Mouse (Mus musculus) embryonic facial prominence, embryonic 10.5 days (tissue): ENCODE data around the gene Cdh23. TPM values are rescaled to one million over a fixed set of nuclear protein-coding genes. Genes with fewer than 3 reads are reported as not detected.
"Not testable (repeated sequence)": the region's sequence is repeated elsewhere in the genome, so short reads cannot be mapped to it uniquely, and the experiment has no call there.

Source experiments
- DNase-seq: peaks from one replicate; pipeline ENCODE4 v3.0.0-alpha.2; 2017; ENCODE audit warnings: low spot score
- H3K27ac ChIP-seq: fragments of 300-500 bp; sonication (generic); replicated peaks from 2 replicates; pipeline ENCODE4 v1.5.1; 2016; ENCODE audit warnings: mild to moderate bottlenecking
- H3K27me3 ChIP-seq: fragments of 300-500 bp; sonication (generic); replicated peaks from 2 replicates; pipeline ENCODE4 v1.6.1; 2016; ENCODE audit warnings: low read depth, mild to moderate bottlenecking; ENCODE audit not compliant: poor library complexity, severe bottlenecking
- H3K36me3 ChIP-seq: fragments of 300-500 bp; sonication (generic); replicated peaks from 2 replicates; pipeline ENCODE4 v1.6.1; 2016; ENCODE audit warnings: mild to moderate bottlenecking, moderate library complexity
- H3K4me1 ChIP-seq: fragments of 300-500 bp; sonication (generic); 2 replicates; pipeline ENCODE4 v1.6.1; 2016
- H3K4me3 ChIP-seq: fragments of 300-500 bp; sonication (generic); 2 replicates; pipeline ENCODE4 v1.5.1; 2016; ENCODE audit warnings: mild to moderate bottlenecking, moderate library complexity
- H3K9me3 ChIP-seq: fragments of 300-500 bp; sonication (generic); 2 replicates; pipeline ENCODE4 v1.6.1; 2016; ENCODE audit warnings: mild to moderate bottlenecking
- WGBS: fragments of 180-500 bp; shearing (Covaris S2); methylation state at CpG from one replicate; pipeline ENCODE4 v1.1.7; 2016; 5-methylcytosine and 5-hydroxymethylcytosine counted together
- polyA plus RNA-seq: library from polyadenylated mRNA; unstranded; fragments of >200 nt; fragmentation: Nextera tagmentation; extraction: Ambion mirVana; gene quantifications from 2 replicates; pipeline ENCODE4 v1.2.1, GENCODE M21; 2016

Cdh23 gene
- polyA plus RNA-seq, 1 experiment from 2014 or later = 0.29 TPM

DNA sequence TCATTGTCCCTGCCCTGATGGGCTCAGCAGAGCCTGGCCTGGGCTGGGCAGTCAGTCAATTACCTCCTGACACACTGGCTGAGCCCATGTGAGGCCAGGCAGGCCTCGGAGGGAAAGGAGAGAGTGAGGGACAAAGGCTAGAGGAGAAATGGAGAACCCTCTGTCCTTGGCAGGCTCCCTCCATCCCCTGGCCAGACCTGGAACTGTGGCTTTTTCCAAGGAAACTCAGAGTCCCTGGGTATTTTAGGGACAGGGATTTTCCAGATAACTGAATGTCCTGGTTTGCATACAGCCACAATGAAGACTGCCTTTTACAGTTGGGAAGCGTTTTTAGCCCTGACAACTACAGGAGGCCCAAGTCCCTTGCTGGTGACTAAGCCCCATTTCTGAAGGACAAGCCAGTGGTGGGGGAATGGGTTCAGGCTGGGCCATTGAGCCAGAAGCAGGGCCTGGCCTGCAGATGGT lies 36.1 kb upstream of the Cdh23 start:
- DNase-seq = no peak
- H3K27ac ChIP-seq = no peak overlapping the region; the same call in 1 of the 2 replicates
- H3K36me3 ChIP-seq = peaks cover 7% of the 10 kb centered on the region; the same call in 1 of the 2 replicates
- H3K27me3 ChIP-seq = peaks cover 10% of the 10 kb centered on the region; the same call in 1 of the 2 replicates
- no peak overlapping the region for H3K4me3 ChIP-seq
- H3K9me3 ChIP-seq = no peaks in the 10 kb centered on the region
- WGBS = 53% methylated on average over 2 of the region's 2 CpGs
- H3K4me1 ChIP-seq = peaks cover 11% of the 10 kb centered on the region

DNA sequence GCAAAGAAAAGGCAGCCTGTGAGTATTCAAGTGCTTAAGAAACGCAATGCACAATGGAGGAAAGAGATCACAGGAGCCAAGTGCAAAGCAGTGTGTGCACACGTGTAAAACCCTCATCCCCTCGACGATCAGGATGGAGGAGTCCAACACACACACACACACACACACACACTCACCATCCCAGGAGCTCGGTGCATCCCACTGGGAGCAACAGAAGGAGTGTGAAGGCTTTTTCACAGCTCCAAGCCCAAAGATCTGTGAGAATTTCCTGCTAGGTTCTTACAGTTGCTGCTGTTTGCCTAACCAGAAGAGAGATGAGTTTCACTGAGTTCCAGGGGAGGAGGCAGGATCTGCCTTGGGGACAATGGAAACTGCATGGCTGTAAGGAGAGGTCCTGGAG lies 35.5 kb upstream of the Cdh23 start:
- peaks cover 9% of the 10 kb centered on the region; the same call in 1 of the 2 replicates for H3K4me1 ChIP-seq
- 47% methylated on average over 5 of the region's 5 CpGs for WGBS
- H3K27ac ChIP-seq = no peak overlapping the region; the same call in 1 of the 2 replicates
- peaks cover 10% of the 10 kb centered on the region; the same call in 1 of the 2 replicates for H3K27me3 ChIP-seq
- peaks cover 7% of the 10 kb centered on the region; the same call in 1 of the 2 replicates for H3K36me3 ChIP-seq
- H3K4me3 ChIP-seq = no peak overlapping the region
- no peak for DNase-seq
- H3K9me3 ChIP-seq = no peaks in the 10 kb centered on the region

DNA sequence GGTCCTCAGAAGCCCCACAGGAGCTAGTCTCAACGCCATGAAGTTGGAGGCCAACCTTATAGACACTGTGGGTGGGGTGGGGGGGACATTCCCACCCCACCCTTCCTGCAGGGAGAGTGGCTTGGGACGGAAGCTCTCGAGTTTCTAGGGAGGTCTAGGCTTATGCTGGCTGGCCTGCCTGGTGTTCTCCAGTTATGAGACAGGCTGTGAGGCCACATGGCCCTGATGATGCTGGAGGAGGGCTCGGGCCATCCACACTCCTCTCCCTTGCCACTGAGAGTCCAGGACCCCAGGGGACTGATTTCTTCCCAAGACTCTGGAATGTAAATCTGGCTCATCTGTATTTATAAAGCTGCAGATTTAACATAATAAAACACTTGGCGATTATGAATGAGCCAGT lies 31.0 kb upstream of the Cdh23 start:
- Histone ChIP-seq H3K4me1 (peaks cover 11% of the 10 kb centered on the region; the same call in 1 of the 2 replicates), H3K4me3 (no peak overlapping the region), H3K27me3 (peaks cover 6% of the 10 kb centered on the region; the same call in 1 of the 2 replicates), H3K36me3 (peaks cover 7% of the 10 kb centered on the region; the same call in 1 of the 2 replicates), H3K9me3 (no peaks in the 10 kb centered on the region), H3K27ac (no peak overlapping the region)
- WGBS = 35% methylated on average over 5 of the region's 5 CpGs
- DNase-seq = no peak

DNA sequence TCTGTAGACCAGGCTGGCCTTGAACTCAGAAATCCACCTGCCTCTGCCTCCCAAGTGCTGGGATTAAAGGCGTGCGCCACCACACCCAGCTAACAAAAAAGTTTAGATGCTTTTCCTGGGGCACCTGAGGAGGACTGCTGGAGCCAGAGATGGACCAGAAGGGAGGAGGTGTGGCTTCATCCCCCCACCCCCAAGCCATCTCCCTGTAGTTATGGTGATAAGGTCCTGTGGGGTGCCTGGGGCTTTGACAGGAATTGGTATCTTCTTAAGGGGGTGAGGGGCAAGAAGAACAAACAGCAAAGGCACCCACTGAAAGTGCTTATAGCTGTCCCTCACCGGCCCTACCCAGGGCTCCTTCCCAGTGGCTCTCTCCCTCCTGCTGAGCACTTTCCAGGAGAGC lies 30.6 kb upstream of the Cdh23 start:
- H3K9me3 ChIP-seq = no peaks in the 10 kb centered on the region
- peaks cover 9% of the 10 kb centered on the region; the same call in 1 of the 2 replicates for H3K4me1 ChIP-seq
- peaks cover 6% of the 10 kb centered on the region; the same call in 1 of the 2 replicates for H3K27me3 ChIP-seq
- WGBS = 74% methylated on average over 3 of the region's 3 CpGs
- no peak overlapping the region for H3K27ac ChIP-seq
- no peak for DNase-seq
- H3K4me3 ChIP-seq = no peak overlapping the region
- peaks cover 7% of the 10 kb centered on the region; the same call in 1 of the 2 replicates for H3K36me3 ChIP-seq

DNA sequence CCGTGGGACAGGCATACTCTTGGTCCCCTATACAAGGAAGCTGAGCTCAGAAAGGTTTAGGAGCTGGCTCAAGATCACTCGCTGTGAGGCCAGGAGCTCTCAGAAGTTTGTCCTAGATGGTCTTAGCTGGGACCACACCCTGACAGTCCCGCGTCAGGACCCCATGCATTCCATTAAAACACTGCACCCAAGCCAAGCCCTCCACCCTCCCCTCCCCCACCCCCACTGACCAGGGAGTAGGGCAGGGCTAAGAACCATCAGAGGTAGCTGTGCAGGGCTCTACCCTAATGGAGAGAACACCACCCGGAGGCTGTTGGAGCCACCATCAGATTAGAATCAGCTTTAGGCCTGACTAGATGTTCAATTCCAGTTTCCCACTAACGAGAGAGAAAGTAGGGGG lies 28.2 kb upstream of the Cdh23 start:
- H3K27ac ChIP-seq = no peak overlapping the region
- peaks cover 9% of the 10 kb centered on the region; the same call in 1 of the 2 replicates for H3K4me1 ChIP-seq
- 0 out of 2 replicates have a peak, but pooled peaks cover 4% of the 10 kb centered on the region for H3K27me3 ChIP-seq
- no peak for DNase-seq
- 81% methylated on average over 6 of the region's 6 CpGs for WGBS
- no peaks in the 10 kb centered on the region for H3K9me3 ChIP-seq
- no peak overlapping the region for H3K4me3 ChIP-seq
- H3K36me3 ChIP-seq = peaks cover 2% of the 10 kb centered on the region; the same call in 1 of the 2 replicates

DNA sequence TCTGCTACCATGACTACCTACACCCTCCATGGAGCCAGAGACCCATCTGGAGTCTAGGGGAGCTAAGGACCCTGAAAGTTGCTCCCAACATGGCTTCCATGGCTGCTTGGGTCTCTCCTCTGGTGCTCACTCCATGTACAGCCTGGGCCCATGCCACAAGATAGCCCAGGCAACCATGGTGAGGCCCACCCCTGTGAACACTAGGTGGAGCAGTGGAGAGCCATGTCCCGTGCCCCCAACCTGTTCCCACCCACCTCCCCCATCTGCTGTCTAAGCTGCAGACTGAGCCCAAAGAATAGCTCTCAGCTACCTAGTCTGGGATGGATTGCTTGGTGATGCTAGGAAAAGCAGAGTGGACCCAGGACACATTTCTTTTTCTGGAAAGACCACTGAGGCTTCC lies 27.1 kb upstream of the Cdh23 start:
- Histone ChIP-seq H3K36me3 (peaks cover 9% of the 10 kb centered on the region; the same call in 1 of the 2 replicates), H3K4me1 (peaks cover 9% of the 10 kb centered on the region; the same call in 1 of the 2 replicates), H3K27me3 (0 out of 2 replicates have a peak, but pooled peaks cover 4% of the 10 kb centered on the region), H3K9me3 (no peaks in the 10 kb centered on the region), H3K4me3 (no peak overlapping the region), H3K27ac (no peak overlapping the region)
- no peak for DNase-seq
- WGBS = 57% methylated on average over 1 of the region's 1 CpGs

DNA sequence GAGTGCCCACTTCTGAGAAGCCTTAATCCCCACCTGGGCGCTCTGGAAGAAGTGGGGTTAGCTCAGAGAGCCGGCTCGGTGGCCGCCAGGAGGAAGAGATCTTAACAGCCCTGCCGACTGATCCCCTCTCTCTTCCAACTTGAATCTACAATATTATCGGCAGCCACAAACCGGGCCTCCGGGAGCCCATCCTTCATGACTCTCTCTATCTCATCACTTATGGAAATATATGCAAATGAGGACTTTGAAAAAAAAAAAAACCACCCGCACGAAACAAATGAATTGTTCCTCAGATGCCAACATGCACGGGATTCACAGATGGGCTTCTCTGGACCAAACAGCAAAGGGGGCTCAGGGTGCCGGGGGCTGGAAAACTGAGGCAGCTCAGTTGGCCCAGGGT lies 25.4 kb upstream of the Cdh23 start:
- H3K36me3 ChIP-seq = peaks cover 11% of the 10 kb centered on the region; the same call in 1 of the 2 replicates
- H3K27ac ChIP-seq = no peak overlapping the region
- H3K27me3 ChIP-seq = 0 out of 2 replicates have a peak, but pooled peaks cover 4% of the 10 kb centered on the region
- no peak overlapping the region for H3K4me3 ChIP-seq
- 64% methylated on average over 12 of the region's 12 CpGs for WGBS
- no peak for DNase-seq
- 0 out of 2 replicates have a peak, but pooled peaks cover 3% of the 10 kb centered on the region for H3K4me1 ChIP-seq
- no peaks in the 10 kb centered on the region for H3K9me3 ChIP-seq

DNA sequence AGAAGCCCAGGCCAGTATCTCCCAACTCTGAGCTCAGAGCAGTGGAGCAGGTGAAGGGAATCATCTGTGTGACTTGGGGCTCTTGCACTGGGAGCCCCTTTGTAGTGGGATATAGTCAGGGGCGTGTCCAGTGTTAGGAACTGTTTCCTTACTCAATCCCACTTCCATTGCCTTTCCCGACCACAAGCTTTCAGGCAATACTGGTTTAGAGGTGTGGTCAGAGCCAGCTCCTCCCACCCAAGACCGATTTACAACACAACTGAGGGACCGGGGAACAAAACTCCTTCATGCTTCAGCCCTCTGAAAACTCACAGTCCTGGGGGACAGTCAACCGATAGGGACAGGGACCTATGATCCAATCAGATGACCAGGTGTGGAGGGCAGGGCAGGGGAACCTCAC lies 24.2 kb upstream of the Cdh23 start:
- DNase-seq = no peak
- H3K27ac ChIP-seq = no peak overlapping the region
- H3K4me1 ChIP-seq = 0 out of 2 replicates have a peak, but pooled peaks cover under 1% of the 10 kb centered on the region
- no peak overlapping the region for H3K4me3 ChIP-seq
- no peaks in the 10 kb centered on the region for H3K9me3 ChIP-seq
- H3K36me3 ChIP-seq = peaks cover 22% of the 10 kb centered on the region
- WGBS = 83% methylated on average over 5 of the region's 5 CpGs
- H3K27me3 ChIP-seq = 0 out of 2 replicates have a peak, but pooled peaks cover 4% of the 10 kb centered on the region

DNA sequence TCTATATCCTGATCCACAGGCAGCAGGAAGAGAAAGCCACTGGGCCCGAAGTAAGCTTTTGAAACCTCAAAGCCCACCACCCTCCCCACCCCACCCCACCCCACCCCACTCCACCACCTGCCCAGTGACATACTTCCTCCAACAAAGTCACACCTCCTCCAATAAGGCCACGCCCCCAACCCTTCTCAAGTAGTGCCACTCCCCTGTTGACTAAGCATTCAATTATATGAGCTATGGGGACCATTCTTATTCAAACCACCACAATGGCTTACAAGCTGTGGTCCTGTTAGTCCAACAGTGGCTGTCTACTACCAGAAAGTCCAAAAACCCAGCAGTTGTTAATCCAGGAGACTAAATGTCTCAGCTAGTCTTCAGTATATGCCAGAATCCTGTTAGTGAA lies 22.2 kb upstream of the Cdh23 start:
- DNase-seq = no peak
- Histone ChIP-seq H3K27me3 (0 out of 2 replicates have a peak, but pooled peaks cover 4% of the 10 kb centered on the region), H3K27ac (no peak overlapping the region), H3K4me3 (no peak overlapping the region), H3K9me3 (peaks cover 10% of the 10 kb centered on the region; the same call in 1 of the 2 replicates), H3K4me1 (no peaks in the 10 kb centered on the region), H3K36me3 (peaks cover 37% of the 10 kb centered on the region)
- 81% methylated on average over 2 of the region's 2 CpGs for WGBS

DNA sequence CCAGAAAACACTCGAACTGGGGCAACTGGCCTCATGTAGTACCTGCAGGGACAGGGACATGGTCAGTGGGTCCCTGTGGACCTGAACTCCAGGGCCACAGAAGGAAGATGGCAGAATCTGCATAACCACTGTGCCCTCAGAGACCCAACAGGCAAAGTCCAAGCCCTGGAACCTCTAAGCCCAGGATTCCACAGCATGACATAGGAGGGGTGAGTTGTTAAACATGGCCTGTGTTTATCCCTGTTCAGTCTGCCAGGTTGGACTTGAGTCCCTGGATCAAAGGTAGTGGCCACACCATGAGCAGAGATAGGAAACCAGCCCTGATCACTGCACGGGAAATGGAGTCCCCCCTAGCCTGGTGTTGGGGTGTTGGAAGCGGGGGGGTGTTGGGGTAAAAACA lies 20.2 kb upstream of the Cdh23 start:
- H3K27me3 ChIP-seq = 0 out of 2 replicates have a peak, but pooled peaks cover 4% of the 10 kb centered on the region
- no peaks in the 10 kb centered on the region for H3K4me1 ChIP-seq
- H3K27ac ChIP-seq = no peak overlapping the region
- peaks cover 37% of the 10 kb centered on the region for H3K36me3 ChIP-seq
- DNase-seq = no peak
- no peak overlapping the region for H3K4me3 ChIP-seq
- peaks cover 14% of the 10 kb centered on the region; the same call in 1 of the 2 replicates for H3K9me3 ChIP-seq
- 93% methylated on average over 3 of the region's 3 CpGs for WGBS

DNA sequence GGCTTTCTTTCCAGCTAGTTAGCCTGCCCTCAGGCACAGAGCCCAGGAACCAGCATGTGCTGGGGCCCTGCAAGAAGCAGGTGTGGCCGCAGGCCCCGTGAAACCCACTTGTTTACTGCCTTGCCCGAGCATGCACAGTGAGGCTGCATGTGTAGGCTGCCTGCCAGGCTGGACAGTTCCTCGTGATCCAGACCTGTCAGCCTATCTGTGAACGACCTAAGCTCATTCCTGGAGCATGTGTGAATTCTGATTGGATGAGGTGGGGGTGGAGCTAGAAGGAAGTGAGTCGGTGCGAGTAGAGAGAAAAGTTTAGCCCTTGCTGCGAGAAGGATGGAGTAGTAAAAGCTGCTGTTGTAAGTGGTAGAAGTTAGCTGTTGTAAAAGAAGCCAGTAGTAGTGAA lies 16.0 kb upstream of the Cdh23 start:
- DNase-seq, H3K4me3 ChIP-seq, H3K27me3 ChIP-seq, H3K4me1 ChIP-seq, H3K27ac ChIP-seq: not testable (repeated sequence)
- peaks cover 14% of the 10 kb centered on the region; the same call in 1 of the 2 replicates for H3K9me3 ChIP-seq
- peaks cover 26% of the 10 kb centered on the region for H3K36me3 ChIP-seq
- 60% methylated on average over 8 of the region's 8 CpGs for WGBS

DNA sequence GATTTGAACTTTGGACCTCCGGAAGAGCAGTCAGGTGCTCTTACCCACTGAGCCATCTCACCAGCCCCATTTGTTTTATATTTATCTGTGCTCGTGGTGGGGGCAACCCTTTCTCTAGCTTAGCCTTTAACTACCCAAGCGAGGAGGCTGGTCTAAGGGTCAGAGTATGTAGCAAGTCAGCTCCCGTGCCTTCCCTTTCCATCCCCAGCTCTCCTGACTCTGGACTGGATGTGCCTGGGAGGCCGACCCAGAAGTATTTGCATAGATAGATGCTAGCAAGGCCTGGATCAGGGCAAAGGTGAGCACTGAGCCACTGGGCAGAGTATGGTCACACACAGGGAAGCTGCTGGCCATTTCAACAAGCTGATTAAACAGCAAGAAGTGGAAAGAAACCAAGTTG lies 12.5 kb upstream of the Cdh23 start:
- DNase-seq = no peak
- peaks cover 1% of the 10 kb centered on the region for H3K36me3 ChIP-seq
- 84% methylated on average over 5 of the region's 5 CpGs for WGBS
- H3K27ac ChIP-seq = no peak overlapping the region
- H3K9me3 ChIP-seq = peaks cover 5% of the 10 kb centered on the region; the same call in 1 of the 2 replicates
- H3K4me1 ChIP-seq = no peaks in the 10 kb centered on the region
- H3K27me3 ChIP-seq = no peaks in the 10 kb centered on the region
- no peak overlapping the region for H3K4me3 ChIP-seq

DNA sequence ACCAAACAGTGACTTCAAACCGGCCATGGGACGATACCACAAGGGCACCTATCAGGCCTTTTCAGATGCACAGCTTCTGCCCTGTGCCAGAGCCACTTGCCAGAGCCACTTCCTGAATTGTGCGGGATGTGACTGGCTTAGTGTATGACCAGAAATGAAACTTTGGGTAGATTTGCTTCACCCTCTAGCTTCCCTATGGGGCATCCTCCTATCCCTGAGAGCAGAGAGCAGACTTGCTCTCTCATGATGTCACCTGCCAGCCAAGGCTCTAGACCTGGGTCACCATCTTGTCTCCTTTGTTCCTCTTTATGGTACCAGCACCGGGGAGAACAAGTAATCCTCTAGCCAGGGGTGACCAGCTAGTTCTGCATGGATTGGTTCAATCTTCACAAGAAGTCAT lies 10.0 kb upstream of the Cdh23 start:
- DNase-seq = no peak
- Histone ChIP-seq H3K27me3 (no peaks in the 10 kb centered on the region), H3K27ac (no peak overlapping the region), H3K36me3 (no peaks in the 10 kb centered on the region), H3K4me1 (no peaks in the 10 kb centered on the region), H3K9me3 (no peaks in the 10 kb centered on the region), H3K4me3 (no peak overlapping the region)
- 86% methylated on average over 4 of the region's 4 CpGs for WGBS
